Mouse (Mus musculus) megakaryocyte, embryonic 14.5 days (primary cell): ENCODE results near the gene Gli1.

ENCODE experiments used
- FLI1 ChIP-seq: IDR thresholded peaks from 2 replicates; pipeline ENCODE4 v1.6.1; 2012; ENCODE audit warnings: low read length, inconsistent platforms, mixed read lengths
- GATA1 ChIP-seq: IDR thresholded peaks from 3 replicates; pipeline ENCODE4 v1.6.1; 2012; ENCODE audit warnings: mixed read lengths, low read length, inconsistent platforms, borderline replicate concordance

DNA sequence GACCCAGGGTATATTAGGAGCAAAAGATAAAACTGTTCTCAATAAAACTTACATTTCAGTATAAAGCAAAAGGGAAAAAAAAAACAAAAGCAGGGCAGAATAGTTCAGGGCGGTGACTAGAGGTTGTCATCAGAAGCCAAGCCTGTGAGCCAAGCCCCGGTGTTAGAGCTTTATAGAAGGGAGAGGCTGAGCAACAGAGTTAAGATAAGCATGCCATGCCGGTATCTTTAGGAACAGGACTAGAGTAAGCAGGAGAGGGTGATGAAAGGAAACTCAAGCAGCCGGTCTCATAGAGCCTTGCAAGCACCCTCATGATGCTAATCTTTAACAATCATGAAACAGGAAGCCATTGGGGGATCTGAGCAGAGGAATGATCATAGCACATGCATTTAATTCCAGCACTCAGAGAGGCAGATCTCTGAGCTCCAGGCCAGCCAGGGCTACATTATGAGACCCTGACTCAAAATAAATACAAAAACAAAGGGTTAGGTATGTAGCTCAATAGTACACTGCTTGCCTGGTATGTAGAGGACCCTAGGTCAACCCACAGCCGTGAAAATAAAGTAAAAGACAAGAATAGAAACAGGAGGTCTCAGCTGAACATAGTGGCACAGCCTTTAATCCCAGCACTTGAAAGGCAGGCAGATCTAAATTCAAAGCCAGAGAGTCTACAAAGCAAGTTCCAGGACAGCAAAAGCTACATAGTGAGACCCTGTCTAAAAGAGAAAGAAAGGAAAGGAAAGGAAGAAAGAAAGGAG lies 49.7 kb downstream of the Gli1 start:
- no peak for TF ChIP-seq GATA1
- no peak for TF ChIP-seq FLI1
